Mouse (Mus musculus): ENCODE measurements around the gene Rcan2. TPM values are rescaled to one million over a fixed set of nuclear protein-coding genes. Genes with fewer than 3 reads are reported as not detected.

Gene Rcan2
- total RNA-seq, 2 experiments from 2014 or later, result 61.8 to 70.1 TPM

DNA sequence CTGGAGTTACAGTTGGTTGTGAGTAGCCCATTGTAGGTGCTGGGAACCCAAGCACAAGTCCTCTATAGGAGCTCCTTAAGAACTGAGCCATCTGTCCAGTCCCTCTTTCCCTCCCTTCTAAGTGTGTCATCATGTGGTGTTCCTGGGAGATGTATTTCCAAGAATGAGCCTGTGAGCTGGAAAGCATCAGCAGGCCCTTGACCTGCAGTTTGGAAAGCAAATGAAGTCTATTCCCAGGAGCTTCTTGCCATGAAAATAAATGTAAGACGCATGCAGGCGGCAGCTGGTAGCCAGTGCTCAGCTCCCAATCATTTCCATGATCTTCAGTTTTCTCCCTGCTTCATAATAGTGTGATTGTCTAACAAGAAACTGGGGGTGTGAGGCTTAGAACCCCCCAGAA is 203.2 kb downstream of the Rcan2 start:
- no peak for DNase-seq (ENCODE audit: extremely low spot score in 1 of 2, low spot score in 1 of 2)

- no peak for DNase-seq (ENCODE audit: extremely low spot score in 1 of 2, low spot score in 1 of 2)
Measured at GRCm38 (mm10) chr17:44007411-44007810, 206.3 kb downstream of the Rcan2 start.

DNA sequence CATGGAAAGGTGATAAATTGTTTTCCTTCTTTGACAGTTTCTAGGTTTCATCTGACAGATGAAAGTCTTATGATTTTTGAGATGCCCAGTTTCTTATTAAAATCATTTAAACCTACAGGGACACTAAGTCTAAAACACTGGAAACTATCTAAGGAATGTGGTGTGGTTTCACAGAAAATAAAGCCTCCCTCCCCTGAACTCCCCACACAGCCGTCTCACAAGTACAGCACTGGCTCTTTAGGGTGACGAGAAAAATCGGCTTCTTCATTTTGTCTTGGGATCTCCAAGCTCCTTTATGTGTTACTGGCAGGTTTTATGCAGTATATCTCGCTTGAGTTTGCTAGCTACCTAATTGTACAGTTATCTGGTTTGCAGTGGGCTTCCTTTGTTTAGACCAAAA is 210.8 kb downstream of the Rcan2 start:
- DNase-seq (ENCODE audit: extremely low spot score in 1 of 2, low spot score in 1 of 2), result no peak

- no peak for DNase-seq (ENCODE audit: extremely low spot score in 1 of 2, low spot score in 1 of 2)
Measured at GRCm38 (mm10) chr17:44013756-44014510, 212.8 kb downstream of the Rcan2 start.

DNA sequence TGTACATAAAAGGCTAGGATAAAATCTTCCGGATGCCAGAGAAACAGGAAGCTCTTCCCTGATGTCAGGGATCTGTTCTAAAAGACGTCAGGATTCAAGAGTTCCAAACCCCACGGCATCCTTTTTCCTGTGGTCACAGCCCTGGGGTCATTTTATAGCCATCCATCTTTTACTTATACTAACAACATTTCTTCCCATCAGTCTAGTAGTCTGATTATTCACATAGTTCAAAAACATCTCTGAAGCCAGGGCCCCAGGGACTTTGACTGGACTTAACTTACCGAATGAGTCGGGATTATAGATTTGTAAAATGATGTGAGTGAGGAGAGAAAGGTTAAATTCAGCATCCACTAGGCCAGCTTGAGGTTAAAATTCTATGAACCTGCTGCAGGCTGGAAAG is 215.2 kb downstream of the Rcan2 start:
- no peak for DNase-seq (ENCODE audit: extremely low spot score in 1 of 2, low spot score in 1 of 2)

DNA sequence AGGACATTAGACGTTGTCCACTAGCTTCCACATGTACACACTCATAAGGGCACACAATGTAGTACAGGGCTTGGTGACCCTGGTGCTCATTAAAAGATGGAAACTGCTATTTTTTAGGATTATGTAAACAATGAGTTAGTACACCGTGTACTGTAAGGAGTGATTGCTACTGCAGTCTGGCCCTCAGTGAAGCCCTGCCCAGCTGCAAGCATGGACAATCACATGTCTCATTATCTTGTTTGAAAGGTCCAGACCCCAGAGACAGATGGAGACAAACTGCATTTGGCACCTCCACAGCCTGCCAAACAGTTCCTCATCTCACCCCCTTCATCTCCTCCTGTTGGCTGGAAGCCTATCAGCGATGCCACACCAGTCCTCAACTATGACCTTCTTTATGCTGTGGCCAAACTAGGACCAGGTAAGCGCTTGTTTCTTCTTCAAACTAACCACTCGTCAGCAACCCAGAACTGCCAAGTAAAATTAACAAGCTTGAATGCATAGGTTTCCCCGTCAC is 219.6 kb downstream of the Rcan2 start:
- DNase-seq (ENCODE audit: extremely low spot score in 1 of 2, low spot score in 1 of 2), result no peak

DNA sequence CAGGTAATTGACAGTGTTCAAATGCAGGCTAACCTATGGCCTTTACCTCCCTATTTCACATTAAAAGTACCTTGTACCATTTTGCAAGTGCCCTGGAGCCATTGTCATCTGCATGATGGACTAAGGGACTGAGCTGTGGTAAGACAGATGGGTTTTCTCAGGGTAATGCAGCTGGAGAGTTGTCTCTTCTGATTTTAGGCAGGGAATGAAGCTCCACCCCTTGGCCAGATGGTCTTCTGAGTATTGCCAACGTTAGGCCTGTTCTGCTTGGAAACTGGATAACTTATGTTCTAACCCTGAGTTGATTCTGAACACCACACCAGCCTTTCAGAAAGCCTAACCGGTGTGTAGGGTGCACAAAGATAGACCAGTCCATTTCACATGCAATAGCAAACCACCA is 222.7 kb downstream of the Rcan2 start:
- no peak for DNase-seq (ENCODE audit: extremely low spot score in 1 of 2, low spot score in 1 of 2)

- no peak for DNase-seq (ENCODE audit: extremely low spot score in 1 of 2, low spot score in 1 of 2)
Measured at GRCm38 (mm10) chr17:44025011-44025410, 223.9 kb downstream of the Rcan2 start.

DNA sequence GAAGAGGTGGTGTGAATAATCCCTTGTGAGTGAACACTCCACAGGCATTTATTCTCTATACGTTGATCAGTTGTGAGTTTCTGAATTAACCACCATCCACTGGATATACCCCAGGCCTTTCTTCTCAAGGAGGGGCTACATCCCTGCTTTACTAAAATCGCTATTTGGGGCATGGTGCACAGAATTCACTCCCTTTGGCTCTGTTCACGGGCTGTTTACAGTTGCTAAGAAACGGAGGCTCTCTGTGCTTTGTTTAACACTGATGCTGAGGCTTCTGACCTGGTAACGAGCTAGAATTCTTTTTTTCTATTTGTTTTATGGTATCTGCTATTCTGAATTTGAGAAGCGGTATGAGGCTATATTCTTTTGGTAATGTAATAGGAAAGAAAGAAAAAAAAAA is 224.8 kb downstream of the Rcan2 start:
- no peak for DNase-seq (ENCODE audit: extremely low spot score in 1 of 2, low spot score in 1 of 2)

- DNase-seq (ENCODE audit: extremely low spot score in 1 of 2, low spot score in 1 of 2), result no peak
Measured at GRCm38 (mm10) chr17:44026378-44026777, 225.2 kb downstream of the Rcan2 start.

DNA sequence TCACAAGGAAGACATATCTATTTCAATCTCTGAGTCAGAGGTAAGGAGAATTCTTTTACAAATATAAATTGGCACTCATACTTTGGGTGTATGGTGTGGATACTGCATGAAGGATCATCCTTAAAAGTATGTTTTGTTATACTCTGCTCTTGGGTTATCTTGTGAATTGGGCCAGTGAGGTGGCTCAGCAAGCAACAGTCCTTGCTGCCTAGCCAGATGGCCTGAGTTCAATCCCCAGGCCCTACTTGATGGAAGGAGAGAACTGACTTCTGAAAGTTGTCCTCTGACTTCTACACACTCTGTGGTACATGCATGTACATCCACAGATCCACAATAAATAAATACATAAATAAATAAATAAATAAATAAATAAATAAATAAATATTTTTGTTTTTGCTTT is 225.6 kb downstream of the Rcan2 start:
- no peak for DNase-seq (ENCODE audit: extremely low spot score in 1 of 2, low spot score in 1 of 2)

- no peak for DNase-seq (ENCODE audit: extremely low spot score in 1 of 2, low spot score in 1 of 2)
Measured at GRCm38 (mm10) chr17:44027311-44027710, 226.2 kb downstream of the Rcan2 start.

GRCm38 (mm10) chr17:44029616-44030015 is 228.5 kb downstream of the Rcan2 start:
- DNase-seq (ENCODE audit: extremely low spot score in 1 of 2, low spot score in 1 of 2), result no peak

GRCm38 (mm10) chr17:44030776-44031587 is 229.8 kb downstream of the Rcan2 start:
- no peak for DNase-seq (ENCODE audit: extremely low spot score in 1 of 2, low spot score in 1 of 2)

DNA sequence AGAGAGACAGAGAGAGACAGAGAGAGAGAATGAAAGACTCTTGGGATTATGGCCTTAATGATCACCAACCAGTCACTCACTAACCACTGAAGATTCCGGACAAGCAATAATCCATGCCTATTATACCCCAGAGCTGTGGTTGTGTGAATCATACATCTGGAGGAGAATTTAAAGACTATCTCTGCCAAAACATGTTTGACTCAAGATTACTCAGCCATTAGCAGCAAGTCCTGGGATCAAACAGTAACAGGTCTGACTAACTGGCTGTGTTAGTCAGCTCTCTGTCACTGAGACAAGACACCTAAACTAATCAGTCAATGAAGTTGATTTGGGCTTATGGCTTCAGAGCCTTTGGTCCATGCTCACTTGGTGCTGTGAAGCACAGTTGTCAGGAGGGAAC is 233.9 kb downstream of the Rcan2 start:
- no peak for DNase-seq (ENCODE audit: extremely low spot score in 1 of 2, low spot score in 1 of 2)

DNA sequence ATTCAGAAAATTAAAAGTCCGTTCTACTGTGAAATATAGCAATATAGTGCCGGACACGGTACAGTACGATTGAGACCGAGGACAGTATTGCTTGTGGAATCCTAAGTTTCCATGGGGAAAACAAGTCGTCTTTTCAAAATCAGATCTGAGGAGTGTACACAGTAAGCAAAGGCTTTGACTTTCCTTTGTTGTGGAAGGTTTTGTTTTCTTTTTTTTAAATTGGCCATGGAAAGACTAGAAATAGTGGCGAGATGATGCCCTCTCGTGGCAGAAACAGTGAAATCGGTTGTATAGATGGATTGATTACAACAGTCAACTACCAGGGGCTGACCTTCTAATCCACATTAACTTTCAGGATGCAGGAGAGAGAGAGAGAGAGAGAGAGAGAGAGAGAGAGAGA is 237.5 kb downstream of the Rcan2 start:
- peak in 1 of 2 experiments; percentile 64 for DNase-seq (ENCODE audit: extremely low spot score in 1 of 2, low spot score in 1 of 2)

DNA sequence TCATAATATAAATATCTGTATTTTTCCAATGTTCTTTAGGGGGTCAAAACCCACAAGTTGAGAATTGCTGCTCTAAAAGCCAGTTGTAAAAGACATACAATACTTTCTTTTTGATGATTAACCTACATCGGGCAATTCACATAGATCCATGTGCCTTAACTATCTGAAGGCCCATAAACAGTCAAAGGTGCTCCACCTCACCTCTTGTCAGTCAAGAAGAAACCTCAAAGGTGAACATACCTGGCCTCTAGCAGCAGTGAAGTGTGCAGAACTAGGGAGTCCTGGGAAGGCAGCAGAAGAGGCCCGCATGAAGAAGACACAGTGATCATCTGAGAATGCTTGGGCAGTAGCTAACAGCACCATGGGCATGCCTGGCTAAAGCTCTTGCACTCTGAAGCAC is 239.3 kb downstream of the Rcan2 start:
- DNase-seq (ENCODE audit: extremely low spot score in 1 of 2, low spot score in 1 of 2), result no peak

- no peak for DNase-seq (ENCODE audit: extremely low spot score in 1 of 2, low spot score in 1 of 2)
Measured at GRCm38 (mm10) chr17:44042301-44042700, 241.2 kb downstream of the Rcan2 start.

DNA sequence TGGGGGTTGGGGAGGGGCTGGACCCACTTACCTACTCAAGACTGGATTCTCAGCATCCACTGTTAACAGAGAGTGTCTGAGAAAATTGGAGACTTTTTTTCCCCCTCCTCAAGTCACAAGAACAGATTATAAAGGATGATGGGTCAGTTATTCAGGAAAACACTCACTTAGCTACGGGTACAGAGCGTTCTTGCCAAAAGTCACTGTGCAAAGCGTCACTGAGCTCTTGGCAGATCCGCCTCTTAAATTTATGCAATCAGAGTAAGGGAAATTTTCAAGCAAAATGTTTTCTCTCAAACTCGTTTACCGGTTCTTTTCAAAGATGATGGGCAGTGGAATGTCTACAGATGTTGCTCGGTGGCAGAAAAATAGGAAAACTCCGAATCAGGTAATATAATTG is 241.7 kb downstream of the Rcan2 start:
- no peak for DNase-seq (ENCODE audit: extremely low spot score in 1 of 2, low spot score in 1 of 2)

DNA sequence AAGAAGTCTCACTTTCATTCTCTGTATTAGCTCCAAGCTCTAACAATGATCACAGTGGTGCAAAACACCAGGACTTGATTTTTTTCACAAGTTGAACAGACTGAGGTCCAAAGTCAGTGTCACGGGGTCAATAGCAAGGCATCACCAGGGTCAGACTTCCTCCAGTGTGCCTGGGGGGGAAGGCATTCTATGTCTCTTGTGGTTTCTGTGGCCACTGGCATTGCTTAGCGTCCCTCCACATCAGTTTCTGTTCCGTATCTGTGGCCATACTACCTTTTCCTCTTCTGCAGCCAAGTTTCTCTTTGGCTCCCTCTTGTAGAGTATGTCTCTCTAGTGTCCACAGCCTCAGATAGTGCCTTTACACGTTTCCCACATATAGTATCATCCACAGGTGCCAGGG is 252.3 kb downstream of the Rcan2 start:
- DNase-seq (ENCODE audit: extremely low spot score in 1 of 2, low spot score in 1 of 2), result no peak

- no peak for DNase-seq (ENCODE audit: extremely low spot score in 1 of 2, low spot score in 1 of 2)
Measured at GRCm38 (mm10) chr17:44057123-44057522, 256.0 kb downstream of the Rcan2 start.

DNA sequence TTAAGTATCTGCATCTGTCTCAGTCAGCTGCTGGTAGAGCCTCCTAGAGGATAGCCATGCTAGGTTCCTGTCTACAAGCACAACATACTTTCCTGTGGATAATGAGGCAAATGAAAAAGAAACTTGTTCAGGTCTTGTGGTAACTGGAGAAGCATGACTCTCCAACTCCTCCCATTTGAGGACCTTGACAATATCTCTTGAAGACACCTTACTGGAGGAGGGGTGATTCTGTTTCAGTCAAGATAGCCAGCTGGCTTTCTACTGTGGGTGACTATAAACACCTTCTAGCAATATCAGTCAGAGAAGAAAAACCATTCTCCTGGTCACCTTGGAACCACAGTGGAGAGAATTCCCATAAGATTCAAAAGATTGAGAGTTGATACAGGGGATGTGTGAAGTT is 257.0 kb downstream of the Rcan2 start:
- DNase-seq (ENCODE audit: extremely low spot score in 1 of 2, low spot score in 1 of 2), result no peak

All from layer of hippocampus, postnatal 25 days (tissue).